Comparison of ENCODE assay signal across 20 mouse cellular contexts in genomic region chr17:5993581-5994260, GRCm38 (mm10). TPM values are rescaled to one million over a fixed set of nuclear protein-coding genes. Genes with fewer than 3 reads are reported as not detected.
DNase-seq lines count a peak whose midpoint lies in the region; ATAC-seq and TF ChIP-seq lines count a peak whose summit lies in the region.
"Had no signal": no experiment of that assay in that cellular context is flagged by ENCODE, and none has a peak within 500 bp of the region (broad histone marks: within the 10 kb centered on the region; RNA-seq: fewer than 3 reads in every experiment).

No protein-coding gene starts in this region.

- H3K4me3 ChIP-seq in kidney, embryonic 14.5 days (ENCODE audit: low read length), result no peak overlapping the region
- no peak overlapping the region for H3K4me3 ChIP-seq in testis, adult 2 months (ENCODE audit: control insufficient read depth, low read depth, low read length)
- H3K4me3 ChIP-seq: erythroblast, embryonic 14.5 days; forebrain, embryonic 15.5 days; lung, embryonic 15.5 days had no signal

- no peaks in the 10 kb centered on the region for H3K9me3 ChIP-seq in kidney, embryonic 14.5 days (ENCODE audit: control insufficient read depth, low read length)
- H3K9me3 ChIP-seq: forebrain, embryonic 15.5 days; lung, embryonic 15.5 days had no signal

- H3K4me2 ChIP-seq in kidney, embryonic 14.5 days (replicated peaks; ENCODE audit: low read depth, low read length), result no peak overlapping the region
- H3K4me2 ChIP-seq: forebrain, embryonic 15.5 days; hindbrain, embryonic 14.5 days; lung, embryonic 15.5 days had no signal

- no peak for TF ChIP-seq CTCF in testis, adult 2 months (IDR thresholded peaks at IDR 0.05; ENCODE audit: control insufficient read depth, insufficient read depth, insufficient replicate concordance, low read depth, low read length)

- H3K27me3 ChIP-seq in kidney, embryonic 14.5 days (ENCODE audit: control insufficient read depth, insufficient read depth, low read length), result no peaks in the 10 kb centered on the region
- no peaks in the 10 kb centered on the region for H3K27me3 ChIP-seq in testis, adult 2 months (ENCODE audit: control insufficient read depth, insufficient read depth, low read length)
- H3K27me3 ChIP-seq: forebrain, embryonic 15.5 days; lung, embryonic 15.5 days; Patski had no signal

- WGBS in kidney, embryonic 14.5 days, result 52% methylated on average over 3 of the region's 3 CpGs

- TF ChIP-seq POLR2A in testis, adult 2 months (IDR thresholded peaks at IDR 0.05; ENCODE audit: control insufficient read depth, low read depth, low read length), result no peak

- H3K9ac ChIP-seq in kidney, embryonic 14.5 days (ENCODE audit: low read depth, low read length), result no peak overlapping the region
- H3K9ac ChIP-seq: forebrain, embryonic 15.5 days; hindbrain, embryonic 14.5 days; lung, embryonic 15.5 days had no signal

- H3K4me1 ChIP-seq in kidney, embryonic 14.5 days (ENCODE audit: control insufficient read depth, insufficient read depth, low read length), result no peaks in the 10 kb centered on the region
- peaks cover 15% of the 10 kb centered on the region for H3K4me1 ChIP-seq in testis, adult 2 months (ENCODE audit: control insufficient read depth, insufficient read depth, low read length)
- H3K4me1 ChIP-seq: forebrain, embryonic 15.5 days had no signal

- H3K36me3 ChIP-seq in kidney, embryonic 14.5 days (ENCODE audit: control insufficient read depth, insufficient read depth, low read length), result no peaks in the 10 kb centered on the region
- no peaks in the 10 kb centered on the region for H3K36me3 ChIP-seq in testis, adult 2 months (ENCODE audit: control insufficient read depth, insufficient read depth, low read length)
- H3K36me3 ChIP-seq: forebrain, embryonic 15.5 days; lung, embryonic 15.5 days had no signal

- DNase-seq in adrenal gland, postnatal 14 days, result peak; percentile 8
- no peak for DNase-seq in adrenal gland, adult 2 months
- no peak for DNase-seq in kidney, adult 11 months
- no peak for DNase-seq in testis, postnatal 10 days (ENCODE audit: low spot score)
- DNase-seq in right cerebral cortex, adult 2 months (ENCODE audit: low spot score in 2 of 2), result no peak
- DNase-seq in ovary, postnatal 14 days (ENCODE audit: low spot score), result no peak
- DNase-seq: cerebellum, adult 11 months; cerebellum, postnatal 25 days; kidney, adult 2 months; kidney, postnatal 36 days; thymus, postnatal 36 days had no signal

- ATAC-seq in kidney, embryonic 14.5 days (ENCODE audit: low FRiP score, low TSS enrichment), result 0 out of 2 replicates have a peak, but pooled peaks have one; percentile 4
- ATAC-seq: activated CD4-positive, CD25-positive, alpha-beta regulatory T cell, adult 4 months; forebrain, embryonic 15.5 days; midbrain, embryonic 16.5 days had no signal

- H3K27ac ChIP-seq in kidney, embryonic 14.5 days (ENCODE audit: low read depth, low read length), result no peak overlapping the region
- peak overlapping the region; percentile 9; the same call in 1 of the 2 replicates for H3K27ac ChIP-seq in testis, adult 2 months (ENCODE audit: control insufficient read depth, insufficient read depth, low read depth, low read length)
- H3K27ac ChIP-seq: forebrain, embryonic 15.5 days; hindbrain, embryonic 14.5 days; lung, embryonic 15.5 days had no signal

RNA-seq across cellular contexts. Expression of gene Synj2, which starts 52.6 kb away (rescaled TPM):
- 12.4 and 13.3 TPM in 2 replicates for total RNA-seq in adrenal gland, postnatal 14 days (2021)
- 10 to 100 TPM in 1 of 2 experiments, 1 to 10 TPM in 1; 9.7 to 18.3 TPM for total RNA-seq in adrenal gland, adult 2 months (2021)
- 3.6 and 4.6 TPM in 2 replicates for polyA plus RNA-seq in adrenal gland, adult 2 months (2012; rRNA removed)
- polyA plus RNA-seq in kidney, embryonic 14.5 days (2014; fragmentation: Nextera tagmentation; extraction: Ambion mirVana), result 2.9 and 4.3 TPM in 2 replicates
- 29.1 and 32.9 TPM in 2 replicates for polyA plus RNA-seq in testis, adult 2 months (2012; rRNA removed)
- polyA plus RNA-seq: erythroblast, embryonic 14.5 days had no signal
